Mouse (Mus musculus): ENCODE results near the gene Thsd4.

Thsd4 gene

DNA sequence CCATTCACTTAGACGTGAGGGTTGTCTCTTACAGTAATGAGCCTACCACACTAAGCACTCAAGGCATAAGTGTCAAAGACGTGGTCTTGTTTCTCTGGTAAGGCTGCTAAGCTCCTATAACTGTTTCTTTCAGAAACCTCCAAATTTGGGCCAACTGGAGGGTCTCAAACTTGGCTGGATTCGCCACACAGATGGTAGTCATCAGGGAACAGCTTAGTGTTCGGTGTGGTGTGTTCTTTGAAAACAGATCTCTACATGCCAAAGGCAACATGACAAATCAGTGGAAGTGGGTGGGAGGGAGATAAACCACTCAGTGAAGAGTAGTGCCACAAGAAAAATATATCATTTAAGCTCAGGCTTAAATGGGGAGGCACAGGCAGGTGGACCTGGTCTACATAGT lies 191.9 kb downstream of the Thsd4 start:
- in situ Hi-C loops (cut with MboI; ENCODE audit: low pct_unique_long_range_greater_than_20kb in 1 of 2, low sequenced_read_pairs in 2 of 2, unreplicated experiment in 1 of 2) = no loop called here

DNA sequence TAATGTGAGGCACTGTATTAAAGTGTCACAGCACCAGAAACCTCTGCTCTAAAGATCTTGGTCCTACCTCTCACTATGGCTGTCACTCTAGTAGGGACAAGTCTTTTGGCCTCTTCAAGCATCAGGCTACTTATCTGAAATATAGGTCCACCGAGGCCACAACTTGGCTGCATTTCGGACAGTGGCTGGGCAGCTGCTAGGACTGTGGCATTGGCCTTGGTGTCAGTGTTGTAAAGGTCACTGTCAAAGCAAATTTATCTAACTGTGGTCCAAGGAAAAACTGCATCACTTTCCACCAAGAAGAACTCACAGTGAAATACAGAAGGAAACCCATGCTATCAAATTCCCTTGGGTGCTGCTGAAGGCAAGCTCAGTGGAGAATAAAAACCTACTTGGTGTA lies 197.1 kb downstream of the Thsd4 start:
- in situ Hi-C loops (cut with MboI; ENCODE audit: low pct_unique_long_range_greater_than_20kb in 1 of 2, low sequenced_read_pairs in 2 of 2, unreplicated experiment in 1 of 2) = no loop called here

DNA sequence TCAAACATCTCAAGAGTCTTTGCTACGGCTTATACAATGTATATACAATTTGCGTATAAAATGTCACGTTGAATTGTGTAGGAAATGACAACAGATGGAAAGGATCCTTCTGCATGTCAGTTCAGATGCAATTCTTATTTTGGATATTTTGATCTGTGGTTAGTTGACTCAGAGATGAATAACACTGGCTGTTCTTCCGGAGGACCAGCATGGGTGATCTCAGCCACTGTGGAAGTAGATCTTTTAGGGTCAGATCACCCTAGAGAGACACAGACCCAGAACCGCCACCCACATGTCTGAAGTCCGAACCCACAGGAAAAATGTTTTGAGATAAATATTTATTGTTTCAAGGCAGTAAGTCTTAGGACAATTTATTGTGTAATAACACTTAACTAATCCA lies 198.4 kb downstream of the Thsd4 start:
- in situ Hi-C loops (cut with MboI; ENCODE audit: low pct_unique_long_range_greater_than_20kb in 1 of 2, low sequenced_read_pairs in 2 of 2, unreplicated experiment in 1 of 2) = no loop called here

DNA sequence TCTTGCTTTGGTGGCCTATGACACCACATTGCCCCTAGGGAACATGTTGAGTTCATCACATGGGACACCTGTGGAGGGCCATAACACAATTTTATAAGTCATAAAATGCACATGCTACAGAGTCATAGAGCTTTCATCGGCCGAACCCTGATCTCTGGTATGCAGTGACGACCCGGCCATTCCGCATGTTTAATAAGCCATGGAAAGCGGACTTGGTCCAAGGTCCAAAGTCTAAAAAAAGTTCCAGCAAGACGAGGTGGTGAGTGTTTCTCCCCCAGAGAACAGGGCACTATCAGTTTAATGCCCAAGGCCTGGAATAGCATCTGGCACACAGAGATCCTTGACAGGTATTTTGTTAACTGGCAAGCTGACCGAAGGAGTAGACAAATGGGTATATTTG lies 204.6 kb downstream of the Thsd4 start:
- in situ Hi-C loops (cut with MboI; ENCODE audit: low pct_unique_long_range_greater_than_20kb in 1 of 2, low sequenced_read_pairs in 2 of 2, unreplicated experiment in 1 of 2) = no loop called here

DNA sequence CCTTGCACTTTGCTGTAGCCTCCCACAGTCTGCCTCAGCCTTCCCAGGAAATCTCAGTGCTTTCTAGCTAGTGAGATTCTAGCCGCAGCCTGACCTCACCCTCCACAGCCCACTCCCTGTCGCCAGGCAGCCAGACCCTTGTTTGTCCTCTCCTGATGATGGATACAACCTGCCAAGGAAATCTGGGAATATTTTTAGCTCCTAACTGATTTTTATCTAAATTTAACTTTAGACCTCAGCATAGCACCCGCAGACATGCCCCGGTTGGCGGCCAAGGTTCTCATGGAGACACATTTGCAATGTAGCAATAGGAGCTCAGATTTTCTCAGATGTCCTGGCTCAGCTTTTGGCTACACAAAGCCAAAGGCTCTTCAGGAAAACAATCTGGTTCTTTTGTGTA lies 205.3 kb downstream of the Thsd4 start:
- in situ Hi-C loops (cut with MboI; ENCODE audit: low pct_unique_long_range_greater_than_20kb in 1 of 2, low sequenced_read_pairs in 2 of 2, unreplicated experiment in 1 of 2) = no loop called here

DNA sequence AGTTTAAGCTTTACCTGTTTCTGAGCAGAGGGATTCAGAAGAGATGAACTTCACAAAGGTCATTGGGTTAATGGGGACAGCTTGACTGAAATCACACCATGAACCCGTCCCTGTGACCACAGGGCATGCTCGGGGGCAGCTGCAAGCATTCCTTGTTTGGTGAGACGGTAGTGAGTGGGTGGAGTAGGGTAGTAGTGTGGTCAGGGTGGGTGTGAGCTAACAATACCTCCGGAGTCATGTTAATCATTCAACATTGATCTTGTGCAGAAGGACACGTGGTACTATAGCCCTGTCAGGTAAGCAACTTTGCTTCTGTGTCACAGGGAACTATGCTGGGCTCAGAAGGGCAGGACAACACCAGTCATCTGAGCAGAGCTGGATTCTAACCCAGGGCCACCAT lies 206.3 kb downstream of the Thsd4 start:
- in situ Hi-C loops (cut with MboI; ENCODE audit: low pct_unique_long_range_greater_than_20kb in 1 of 2, low sequenced_read_pairs in 2 of 2, unreplicated experiment in 1 of 2) = no loop called here

DNA sequence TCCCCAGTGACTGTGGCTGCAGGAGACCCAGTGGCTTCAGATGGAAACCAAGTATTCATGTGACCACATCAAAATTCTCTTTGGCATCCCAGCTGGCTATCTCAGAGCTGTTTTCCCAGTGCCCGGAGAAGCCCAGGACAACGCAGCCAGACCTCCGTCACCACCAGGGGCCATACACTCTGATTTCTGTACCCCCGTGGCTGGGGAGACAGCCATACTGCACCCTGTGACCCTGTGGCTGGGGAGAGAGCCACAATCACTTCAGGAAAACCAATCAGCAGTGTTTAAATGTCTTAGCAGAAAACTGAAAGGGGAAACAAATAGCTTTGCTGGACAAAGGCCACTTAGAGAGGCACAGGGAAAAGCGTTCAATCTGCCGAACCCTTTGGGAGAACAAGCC lies 208.2 kb downstream of the Thsd4 start:
- in situ Hi-C loops (cut with MboI; ENCODE audit: low pct_unique_long_range_greater_than_20kb in 1 of 2, low sequenced_read_pairs in 2 of 2, unreplicated experiment in 1 of 2) = no loop called here

DNA sequence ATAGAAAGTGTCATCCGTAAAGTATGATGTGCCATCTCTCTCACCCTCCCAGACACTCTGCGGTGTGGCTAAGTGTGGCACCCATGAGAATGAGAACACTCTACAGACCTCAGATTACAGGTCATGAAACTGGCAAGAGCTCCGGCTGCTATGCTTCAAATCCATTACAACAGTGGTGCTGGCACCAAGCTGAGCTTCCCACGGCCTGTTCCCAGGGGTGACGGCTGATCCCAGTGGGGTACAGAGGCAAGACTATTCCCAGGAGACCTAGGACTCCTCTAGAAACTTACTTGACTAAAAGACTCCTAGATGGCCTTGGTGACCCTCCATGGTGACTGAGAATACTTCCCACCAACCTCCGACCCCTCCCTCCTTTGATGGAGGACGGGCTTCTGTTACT lies 209.2 kb downstream of the Thsd4 start:
- in situ Hi-C loops (cut with MboI; ENCODE audit: low pct_unique_long_range_greater_than_20kb in 1 of 2, low sequenced_read_pairs in 2 of 2, unreplicated experiment in 1 of 2) = no loop called here

DNA sequence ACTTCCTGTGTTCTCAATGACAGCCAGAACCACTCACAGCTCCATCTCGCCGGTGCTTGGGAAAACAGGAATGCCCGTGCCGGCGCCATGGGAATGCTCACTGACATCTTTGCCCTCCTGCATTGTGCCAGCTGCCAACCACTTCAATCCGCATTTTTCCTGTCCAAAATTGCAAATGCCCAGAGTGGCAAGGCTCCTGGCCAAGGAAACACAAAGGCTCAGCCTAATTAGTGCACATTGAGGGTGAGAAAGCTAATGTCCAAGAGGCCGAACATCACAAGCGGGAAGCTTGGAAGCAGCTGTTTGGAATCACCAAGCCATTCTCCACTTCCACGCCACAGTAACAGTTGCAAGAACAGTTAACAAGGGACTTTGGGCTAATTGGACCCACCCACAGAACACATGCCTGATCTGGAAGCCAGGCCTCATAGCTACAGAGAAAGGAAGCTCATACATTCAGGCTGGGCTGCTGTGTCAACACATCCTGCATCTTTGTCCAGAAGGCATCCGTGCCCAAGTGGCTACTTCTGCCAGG lies 210.2 kb downstream of the Thsd4 start:
- in situ Hi-C loops (cut with MboI; ENCODE audit: low pct_unique_long_range_greater_than_20kb in 1 of 2, low sequenced_read_pairs in 2 of 2, unreplicated experiment in 1 of 2) = no loop called here

DNA sequence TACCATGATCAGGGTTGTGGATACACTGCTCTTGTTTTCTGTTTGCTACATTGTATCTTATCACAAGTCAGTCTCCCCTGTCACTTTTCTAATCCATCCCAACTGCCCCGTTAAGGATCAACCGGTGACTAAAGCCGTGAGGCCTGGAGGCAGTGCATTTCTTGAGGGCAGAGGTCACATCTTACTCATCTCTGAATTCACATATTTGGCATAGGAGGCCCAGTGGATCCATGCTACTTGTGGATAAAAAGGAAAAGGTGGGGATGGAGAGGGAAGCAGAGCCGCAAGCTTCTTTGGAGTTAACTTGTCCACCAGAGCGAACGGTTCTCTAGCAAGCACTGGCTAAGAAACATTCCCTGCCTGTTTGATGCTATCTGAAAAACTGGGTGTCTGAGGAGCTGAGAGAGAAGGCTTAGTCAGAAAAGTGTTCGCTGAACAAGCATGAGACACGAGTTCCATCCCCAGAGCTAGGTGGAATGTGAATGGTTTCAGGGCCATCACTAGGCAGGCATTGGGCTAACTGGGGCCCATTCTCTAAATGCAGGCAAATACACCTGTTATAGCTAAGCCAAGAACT lies 211.0 kb downstream of the Thsd4 start:
- in situ Hi-C loops (cut with MboI; ENCODE audit: low pct_unique_long_range_greater_than_20kb in 1 of 2, low sequenced_read_pairs in 2 of 2, unreplicated experiment in 1 of 2) = no loop called here

DNA sequence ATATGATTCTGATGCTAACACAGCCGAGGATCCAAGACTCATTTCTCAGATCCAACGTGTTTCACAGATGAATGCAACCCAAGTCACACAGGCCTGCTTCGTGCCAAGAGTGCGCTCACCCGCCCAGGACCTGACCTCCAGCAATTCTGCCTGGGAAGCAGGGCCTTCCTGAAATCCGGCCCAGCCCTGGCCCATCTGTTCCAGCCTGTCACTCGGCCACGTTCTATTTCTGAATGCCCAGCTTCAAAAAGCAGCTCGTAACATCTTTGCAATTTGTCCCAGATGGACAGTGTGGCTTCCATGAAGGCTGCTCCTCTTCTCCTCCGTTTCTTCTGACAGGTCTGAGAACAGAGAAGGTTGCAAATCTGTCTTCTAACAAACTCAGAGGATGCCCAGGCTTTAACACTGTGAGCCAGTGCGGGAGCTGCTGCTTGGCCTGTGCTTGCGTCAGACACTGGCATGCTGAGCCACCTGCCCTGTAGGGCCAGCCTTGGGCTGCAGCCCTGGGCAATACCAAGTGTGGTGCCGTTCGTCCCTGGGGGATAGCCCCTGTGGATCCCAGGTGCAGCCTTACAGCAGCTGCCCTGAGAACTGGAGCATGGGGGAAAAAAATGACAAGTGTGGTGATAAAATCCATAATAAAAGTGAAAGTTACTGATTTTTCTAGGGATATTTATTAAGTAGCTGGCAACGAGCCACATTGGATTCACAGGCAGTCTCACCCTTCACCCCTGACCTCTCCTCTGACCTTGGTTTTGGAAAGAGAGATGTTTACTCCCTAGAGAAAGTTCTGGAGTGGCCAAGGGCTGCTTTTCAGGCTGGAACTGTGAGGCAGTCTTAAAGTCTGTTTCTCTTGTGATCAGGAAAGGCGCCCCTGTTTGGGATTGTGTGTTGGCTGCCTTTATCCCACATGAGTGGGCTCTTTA lies 211.8 kb downstream of the Thsd4 start:
- in situ Hi-C loops (cut with MboI; ENCODE audit: low pct_unique_long_range_greater_than_20kb in 1 of 2, low sequenced_read_pairs in 2 of 2, unreplicated experiment in 1 of 2) = no loop called here

DNA sequence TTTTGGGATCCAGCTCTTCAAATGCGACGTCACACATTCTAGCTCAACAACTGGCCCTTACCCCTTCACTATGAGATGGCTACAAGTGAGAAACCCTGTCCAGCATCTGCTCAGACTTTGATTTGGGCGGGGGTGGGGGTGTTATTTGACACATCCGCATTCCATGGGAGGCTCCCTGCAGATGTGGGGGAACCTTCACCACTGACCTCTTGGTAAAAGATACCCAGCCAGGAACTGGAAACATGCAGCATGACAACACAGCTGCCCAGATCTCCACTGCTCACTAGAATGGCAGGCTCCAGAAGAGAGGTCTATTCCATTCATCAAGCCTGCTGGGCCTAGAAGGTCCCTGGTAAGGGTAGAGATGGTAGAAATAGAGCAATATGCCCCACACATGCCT lies 213.7 kb downstream of the Thsd4 start:
- in situ Hi-C loops (cut with MboI; ENCODE audit: low pct_unique_long_range_greater_than_20kb in 1 of 2, low sequenced_read_pairs in 2 of 2, unreplicated experiment in 1 of 2) = no loop called here

DNA sequence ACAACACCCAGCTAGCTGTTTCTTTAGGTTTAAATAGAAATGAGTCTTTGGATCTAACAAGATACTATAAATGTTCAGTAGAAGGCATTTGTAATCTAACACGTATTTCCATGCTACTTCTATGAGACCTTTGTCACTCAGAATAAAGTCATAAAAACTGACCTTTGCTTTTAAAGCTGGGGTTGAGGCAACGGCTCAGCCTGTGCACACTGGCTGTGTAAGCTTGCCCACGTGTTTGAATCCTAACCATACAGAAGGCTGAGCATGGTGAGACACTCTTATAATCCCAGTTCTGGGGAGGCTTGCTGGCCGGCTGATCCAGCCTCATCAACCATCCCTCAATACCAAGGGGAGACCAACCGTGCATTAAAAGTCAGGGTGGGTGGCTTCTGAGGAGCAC lies 214.4 kb downstream of the Thsd4 start:
- in situ Hi-C loops (cut with MboI; ENCODE audit: low pct_unique_long_range_greater_than_20kb in 1 of 2, low sequenced_read_pairs in 2 of 2, unreplicated experiment in 1 of 2) = no loop called here

DNA sequence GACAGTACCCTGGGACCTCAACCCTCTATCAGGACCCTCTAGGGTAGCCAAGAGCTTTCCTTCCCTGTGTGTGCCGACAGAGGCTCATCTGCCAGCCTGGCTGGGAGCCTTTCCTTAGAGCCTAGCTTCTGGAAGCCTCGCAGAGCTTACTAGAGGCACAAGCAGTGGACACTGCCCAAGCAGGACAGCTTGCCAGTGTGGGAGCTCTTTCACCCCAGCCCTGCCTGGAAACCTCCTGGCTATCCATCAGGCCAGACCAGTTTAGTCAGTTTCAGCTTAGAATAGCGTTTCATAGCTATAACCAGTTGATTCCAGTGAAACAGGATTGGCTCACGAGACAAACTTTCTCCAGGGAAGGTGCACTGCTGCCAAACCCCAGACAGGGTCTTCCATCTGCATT lies 215.6 kb downstream of the Thsd4 start:
- in situ Hi-C loops (cut with MboI; ENCODE audit: low pct_unique_long_range_greater_than_20kb in 1 of 2, low sequenced_read_pairs in 2 of 2, unreplicated experiment in 1 of 2) = no loop called here

DNA sequence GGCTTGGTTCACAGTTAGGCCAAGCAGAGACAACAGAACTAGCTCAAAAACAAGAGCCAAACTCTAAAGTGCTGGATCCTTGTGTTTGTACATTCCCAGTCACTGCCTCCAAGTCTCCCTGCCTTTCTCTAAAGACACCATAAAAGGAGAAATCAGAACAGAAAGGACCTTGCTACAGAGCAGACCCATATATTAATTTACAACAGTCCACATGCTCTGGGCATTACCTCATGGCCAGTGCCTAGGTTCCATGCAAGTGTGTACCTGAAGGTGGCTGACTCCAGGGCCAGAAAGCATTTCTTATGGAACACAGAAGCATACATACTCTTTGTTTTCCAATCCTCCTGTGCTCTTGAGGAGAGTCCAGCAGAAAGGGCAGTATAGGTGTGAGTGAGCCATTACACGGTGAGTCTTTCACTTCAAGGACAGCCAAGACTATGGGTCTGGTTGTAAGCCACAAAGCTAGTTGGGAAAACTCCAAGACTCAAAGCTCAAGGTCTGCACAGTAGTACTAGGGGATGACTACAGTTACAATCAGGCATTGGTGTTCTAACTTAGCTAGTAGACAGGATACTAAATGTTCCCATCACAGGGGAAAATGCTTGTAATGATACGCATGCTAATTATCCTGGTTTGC lies 216.5 kb downstream of the Thsd4 start:
- in situ Hi-C loops (cut with MboI; ENCODE audit: low pct_unique_long_range_greater_than_20kb in 1 of 2, low sequenced_read_pairs in 2 of 2, unreplicated experiment in 1 of 2) = no loop called here

DNA sequence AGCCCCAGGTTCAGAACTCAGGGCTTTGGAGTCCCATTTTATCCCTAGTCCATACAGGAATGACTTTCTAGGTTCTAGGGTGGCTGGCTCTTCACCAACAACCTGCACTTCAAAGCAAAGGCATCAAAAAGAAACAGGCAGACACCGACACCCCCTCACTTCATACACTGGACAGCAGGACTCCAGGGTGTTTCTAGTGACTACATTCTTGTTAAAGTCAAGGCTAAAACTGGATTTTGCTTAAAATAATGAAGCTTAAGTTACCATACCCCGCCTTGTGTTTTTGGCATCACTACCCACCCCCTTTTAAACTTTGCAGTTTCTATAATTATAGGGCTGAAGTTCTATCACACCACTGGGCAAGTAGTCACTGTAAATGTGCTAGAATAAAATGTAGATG lies 225.6 kb downstream of the Thsd4 start:
- in situ Hi-C loops (cut with MboI; ENCODE audit: low pct_unique_long_range_greater_than_20kb in 1 of 2, low sequenced_read_pairs in 2 of 2, unreplicated experiment in 1 of 2) = no loop called here

DNA sequence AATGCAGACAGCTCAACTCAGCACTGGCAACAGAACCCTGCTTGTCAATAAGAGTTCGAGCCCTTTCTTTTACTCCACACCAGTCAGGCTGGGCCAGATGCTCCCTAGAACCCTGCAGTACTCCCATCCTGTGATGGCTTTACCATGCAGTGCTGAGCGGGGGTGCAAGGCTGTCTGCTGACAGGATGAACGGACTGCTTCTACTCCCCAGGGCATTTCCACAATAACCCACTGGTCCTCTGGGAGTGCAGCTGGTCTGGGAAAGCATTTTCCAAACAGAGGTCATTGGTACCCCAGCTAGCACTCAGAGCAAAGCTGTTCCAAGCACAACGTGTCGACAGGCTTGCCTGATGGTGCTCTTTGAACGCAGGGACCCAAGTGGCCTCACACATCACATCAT lies 226.6 kb downstream of the Thsd4 start:
- in situ Hi-C loops (cut with MboI; ENCODE audit: low pct_unique_long_range_greater_than_20kb in 1 of 2, low sequenced_read_pairs in 2 of 2, unreplicated experiment in 1 of 2) = no loop called here

DNA sequence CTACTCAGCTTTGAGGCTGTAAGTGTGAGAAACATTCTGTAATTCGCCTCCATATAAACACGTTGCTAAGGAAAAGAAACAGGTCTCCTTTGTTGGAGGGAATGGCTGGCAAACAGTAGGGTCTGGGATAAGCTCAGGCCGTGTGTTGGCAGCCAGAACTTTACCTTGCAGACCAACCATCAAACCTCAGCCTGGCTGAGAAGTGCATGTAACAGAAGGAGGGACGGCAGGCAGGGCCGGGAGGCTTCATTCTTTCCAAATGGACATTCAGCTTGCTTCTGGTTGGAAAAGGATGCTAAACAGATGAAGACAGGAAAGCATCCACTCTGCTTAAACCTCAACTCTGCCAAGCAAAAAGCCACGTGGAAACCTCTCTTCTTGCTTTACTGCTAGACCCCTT lies 228.7 kb downstream of the Thsd4 start:
- in situ Hi-C loops (cut with MboI; ENCODE audit: low pct_unique_long_range_greater_than_20kb in 1 of 2, low sequenced_read_pairs in 2 of 2, unreplicated experiment in 1 of 2) = no loop called here

DNA sequence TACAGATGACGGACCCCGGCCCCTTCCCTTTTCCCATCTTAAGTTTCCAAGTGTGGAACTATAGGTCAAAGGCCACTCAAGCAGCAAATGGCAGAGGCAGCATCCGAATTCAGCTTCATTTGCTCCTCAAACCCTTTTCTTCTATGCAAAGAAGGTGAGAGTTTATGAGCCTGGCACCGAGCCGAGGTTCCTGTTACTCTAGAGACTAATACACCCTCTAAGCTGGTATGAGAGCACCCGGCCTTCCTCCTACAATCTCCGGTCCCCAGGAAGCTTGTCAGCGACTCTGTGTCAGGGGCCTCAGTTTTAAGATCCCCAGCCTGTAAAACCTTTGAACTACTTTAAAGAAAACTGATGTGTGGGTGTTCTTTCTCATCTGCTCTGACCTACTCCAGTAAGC lies 231.1 kb downstream of the Thsd4 start:
- in situ Hi-C loops (cut with MboI; ENCODE audit: low pct_unique_long_range_greater_than_20kb in 1 of 2, low sequenced_read_pairs in 2 of 2, unreplicated experiment in 1 of 2) = no loop called here

DNA sequence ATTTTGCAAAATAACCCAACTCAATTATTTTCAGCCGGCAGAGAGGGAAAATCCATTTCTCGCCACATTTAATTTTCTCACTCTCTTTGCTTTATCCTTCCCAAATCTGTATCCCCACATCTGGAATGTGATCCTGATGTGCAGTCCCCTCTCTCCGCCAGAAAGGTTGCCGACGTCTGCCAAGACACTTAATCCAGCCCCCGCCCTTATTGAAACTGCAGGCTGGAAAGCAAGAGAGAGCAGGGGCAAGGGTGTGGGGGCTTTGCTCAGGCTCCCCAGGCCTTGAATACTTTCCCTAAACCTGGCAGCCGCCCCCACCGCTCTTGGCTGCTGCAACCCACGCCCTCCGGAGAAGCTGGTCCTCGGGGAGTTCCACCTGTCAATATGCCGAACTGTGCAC lies 233.1 kb downstream of the Thsd4 start:
- in situ Hi-C loops (cut with MboI; ENCODE audit: low pct_unique_long_range_greater_than_20kb in 1 of 2, low sequenced_read_pairs in 2 of 2, unreplicated experiment in 1 of 2) = no loop called here

Measured in mouse embryonic stem cell (cell line).